Mouse (Mus musculus) liver, postnatal 0 days (tissue): ENCODE measurements around the gene Fam227a. TPM values are rescaled to one million over a fixed set of nuclear protein-coding genes. Genes with fewer than 3 reads are reported as not detected.

ENCODE experiments used
- ATAC-seq: fragments of 200-750 bp; cut with Nextera tagmentation; 2 replicates; pipeline ENCODE4 v1.8.0; 2017; ENCODE audit warnings: mild to moderate bottlenecking, moderate library complexity
- DNase-seq: peaks from one replicate; pipeline ENCODE4 v3.0.0-alpha.2; 2016
- H3K27ac ChIP-seq: fragments of 300-500 bp; sonication (generic); 2 replicates; pipeline ENCODE4 v1.5.1; 2014; ENCODE audit warnings: antibody characterized with exemption, moderate library complexity, mild to moderate bottlenecking, low read depth
- H3K27me3 ChIP-seq: fragments of 300-500 bp; sonication (generic); 2 replicates; pipeline ENCODE4 v1.6.1; 2014; ENCODE audit warnings: low read length, control low read depth, mixed read lengths; ENCODE audit not compliant: insufficient read depth
- H3K36me3 ChIP-seq: fragments of 300-500 bp; sonication (generic); replicated peaks from 2 replicates; pipeline ENCODE4 v1.6.1; 2014; ENCODE audit warnings: mild to moderate bottlenecking, control low read depth, low read length, moderate library complexity, mixed read lengths; ENCODE audit not compliant: insufficient read depth
- H3K4me1 ChIP-seq: fragments of 300-500 bp; sonication (generic); 2 replicates; pipeline ENCODE4 v1.6.1; 2014; ENCODE audit warnings: antibody characterized with exemption, mild to moderate bottlenecking, control low read depth; ENCODE audit not compliant: insufficient read depth
- H3K4me2 ChIP-seq: fragments of 300-500 bp; sonication (generic); 2 replicates; pipeline ENCODE4 v1.6.1; 2014; ENCODE audit warnings: low read depth, mild to moderate bottlenecking, low read length, moderate library complexity, mixed read lengths
- H3K4me3 ChIP-seq: fragments of 300-500 bp; sonication (generic); 2 replicates; pipeline ENCODE4 v1.5.1; 2014; ENCODE audit warnings: low read depth, low read length
- H3K9ac ChIP-seq: fragments of 300-500 bp; sonication (generic); replicated peaks from 2 replicates; pipeline ENCODE4 v1.6.1; 2014; ENCODE audit warnings: mild to moderate bottlenecking, moderate library complexity
- H3K9me3 ChIP-seq: fragments of 300-500 bp; sonication (generic); 2 replicates; pipeline ENCODE4 v1.6.1; 2016; ENCODE audit warnings: mild to moderate bottlenecking, control low read depth, low read length, mixed read lengths
- CTCF ChIP-seq: sonication (generic); IDR thresholded peaks from 2 replicates; pipeline ENCODE4 v1.5.1; 2016; ENCODE audit warnings: antibody characterized with exemption, low read depth
- EP300 ChIP-seq: IDR thresholded peaks from 2 replicates; pipeline ENCODE4 v1.6.1; 2016; ENCODE audit warnings: antibody characterized with exemption, low read depth, mild to moderate bottlenecking
- WGBS: fragments of 180-500 bp; shearing (Covaris S2); extraction: QIAGEN DNeasy Blood & Tissue Kit; methylation state at CpG from one replicate; pipeline ENCODE4 v1.1.7; 2014; ENCODE audit not compliant: insufficient replicate concordance; 5-methylcytosine and 5-hydroxymethylcytosine counted together
- polyA plus RNA-seq: library from polyadenylated mRNA; unstranded; fragments of >200 nt; fragmentation: Nextera tagmentation; extraction: Ambion mirVana; gene quantifications from 2 replicates; pipeline ENCODE4 v1.2.1, GENCODE M21; 2015

Gene Fam227a
- polyA plus RNA-seq, 1 experiment from 2014 or later: 0.13 TPM

DNA sequence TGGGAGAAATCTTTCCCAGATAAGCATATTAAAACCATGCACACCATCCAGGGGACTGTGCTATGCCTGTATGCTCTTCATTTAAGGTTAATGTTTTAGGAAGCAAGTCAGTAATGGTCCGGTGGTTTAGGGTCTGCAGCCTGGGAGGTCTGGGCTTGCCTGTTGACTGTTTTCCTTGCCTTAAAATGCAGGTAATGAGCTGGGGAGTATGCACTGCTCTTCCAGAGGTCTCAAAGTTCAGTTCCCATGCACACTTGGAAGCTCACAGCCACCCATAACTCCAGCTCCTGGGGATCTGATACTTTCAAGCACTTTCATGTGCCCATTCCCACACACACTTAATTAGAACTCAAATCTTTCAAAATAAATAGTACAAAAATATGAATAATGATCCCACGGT is 37.8 kb upstream of the Fam227a start:
- DNase-seq (no peak), ATAC-seq (no peak)
- Histone ChIP-seq H3K4me1 (peaks cover 58% of the 10 kb centered on the region), H3K9ac (no peak overlapping the region), H3K27me3 (no peaks in the 10 kb centered on the region), H3K36me3 (peaks cover 24% of the 10 kb centered on the region), H3K4me3 (no peak overlapping the region), H3K27ac (no peak overlapping the region), H3K9me3 (no peaks in the 10 kb centered on the region), H3K4me2 (peak overlapping the region; percentile 19; the same call in 1 of the 2 replicates)
- TF ChIP-seq CTCF (no peak), EP300 (no peak)
- 89% methylated on average over 2 of the region's 2 CpGs for WGBS

DNA sequence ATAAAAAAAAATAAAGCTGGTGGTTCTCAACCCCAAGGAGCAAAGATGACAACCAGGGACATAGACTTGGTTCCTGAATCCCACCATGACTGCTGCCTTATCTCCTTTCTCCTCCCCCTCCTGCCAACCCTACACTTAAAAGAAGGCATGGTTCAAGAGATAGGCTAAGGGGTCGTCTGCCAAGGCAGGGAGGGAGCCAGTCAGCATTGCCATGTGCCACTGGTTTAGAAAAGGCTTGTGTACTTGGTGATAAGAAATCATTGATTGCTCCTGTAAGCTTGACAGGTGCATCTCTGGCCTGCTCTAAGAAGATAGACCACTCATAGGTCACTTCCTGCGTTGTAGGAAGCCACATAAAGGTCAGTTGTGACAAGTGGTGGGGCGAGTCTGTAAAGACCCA is 36.8 kb upstream of the Fam227a start:
- WGBS: 28% methylated on average over 3 of the region's 3 CpGs
- Histone ChIP-seq H3K4me2 (peak overlapping the region; percentile 99), H3K27me3 (no peaks in the 10 kb centered on the region), H3K4me3 (peak overlapping the region; percentile 93; the same call in 1 of the 2 replicates), H3K9me3 (no peaks in the 10 kb centered on the region), H3K27ac (peak overlapping the region; percentile 88), H3K36me3 (peaks cover 24% of the 10 kb centered on the region), H3K4me1 (peaks cover 61% of the 10 kb centered on the region), H3K9ac (no peak overlapping the region)
- ATAC-seq (0 out of 2 replicates have a peak, but pooled peaks have one; percentile 1), DNase-seq (no peak)
- TF ChIP-seq EP300: peak; percentile 86
- TF ChIP-seq CTCF: no peak

DNA sequence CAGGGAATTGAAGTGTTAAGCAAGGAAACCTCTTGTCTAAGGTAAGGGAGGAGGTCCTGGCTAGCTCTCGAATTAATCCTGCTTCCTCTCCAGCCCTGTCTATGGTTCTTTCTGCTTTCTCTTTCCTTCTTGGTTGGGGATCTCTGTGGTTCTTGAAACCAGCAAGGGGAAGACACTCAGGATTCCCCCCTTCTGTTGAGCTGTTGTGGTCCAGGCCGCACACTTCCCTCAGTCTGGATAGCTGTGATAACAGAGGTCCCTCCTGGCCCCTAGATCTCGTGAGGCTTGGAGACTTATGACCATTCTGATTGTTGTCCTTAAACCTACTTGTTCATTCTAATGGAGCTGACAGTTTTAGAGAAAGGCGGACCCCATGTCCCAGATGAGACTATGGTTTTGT is 35.8 kb upstream of the Fam227a start:
- peak; percentile 48 for DNase-seq
- Histone ChIP-seq H3K9me3 (no peaks in the 10 kb centered on the region), H3K4me3 (peak overlapping the region; percentile 93), H3K36me3 (peaks cover 24% of the 10 kb centered on the region), H3K4me2 (peak overlapping the region; percentile 99), H3K9ac (peak overlapping the region; percentile 67), H3K4me1 (peaks cover 67% of the 10 kb centered on the region), H3K27ac (peak overlapping the region; percentile 88), H3K27me3 (no peaks in the 10 kb centered on the region)
- WGBS: 33% methylated on average over 4 of the region's 4 CpGs
- ATAC-seq: no peak
- no peak for TF ChIP-seq CTCF
- TF ChIP-seq EP300: peak; percentile 76

DNA sequence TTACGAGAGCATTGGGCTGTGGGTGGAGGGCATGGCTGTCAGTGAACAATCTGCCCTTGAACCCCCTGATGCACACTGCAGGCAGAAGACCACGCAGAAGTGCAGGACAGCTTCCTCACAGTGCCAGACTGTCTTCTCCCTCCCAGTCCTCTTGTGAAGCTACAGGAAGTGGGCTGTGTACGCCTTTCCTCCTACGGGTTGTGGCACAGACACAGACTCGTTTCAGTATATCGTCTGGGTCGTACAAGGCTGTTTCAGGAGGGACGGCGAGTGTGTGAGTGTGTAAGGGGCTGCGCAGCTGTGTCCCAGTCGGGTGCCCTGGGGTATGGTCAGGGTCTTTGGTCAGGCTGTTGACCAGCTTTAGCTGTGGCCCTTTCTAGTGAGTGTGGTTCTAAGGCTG is 35.0 kb upstream of the Fam227a start:
- ATAC-seq (no peak), DNase-seq (peak; percentile 48)
- TF ChIP-seq EP300: no peak
- WGBS: 22% methylated on average over 11 of the region's 11 CpGs
- Histone ChIP-seq H3K4me1 (peaks cover 72% of the 10 kb centered on the region), H3K4me2 (peak overlapping the region; percentile 99), H3K9ac (peak overlapping the region; percentile 67), H3K4me3 (peak overlapping the region; percentile 93), H3K9me3 (no peaks in the 10 kb centered on the region), H3K27ac (peak overlapping the region; percentile 88), H3K36me3 (peaks cover 19% of the 10 kb centered on the region), H3K27me3 (no peaks in the 10 kb centered on the region)

DNA sequence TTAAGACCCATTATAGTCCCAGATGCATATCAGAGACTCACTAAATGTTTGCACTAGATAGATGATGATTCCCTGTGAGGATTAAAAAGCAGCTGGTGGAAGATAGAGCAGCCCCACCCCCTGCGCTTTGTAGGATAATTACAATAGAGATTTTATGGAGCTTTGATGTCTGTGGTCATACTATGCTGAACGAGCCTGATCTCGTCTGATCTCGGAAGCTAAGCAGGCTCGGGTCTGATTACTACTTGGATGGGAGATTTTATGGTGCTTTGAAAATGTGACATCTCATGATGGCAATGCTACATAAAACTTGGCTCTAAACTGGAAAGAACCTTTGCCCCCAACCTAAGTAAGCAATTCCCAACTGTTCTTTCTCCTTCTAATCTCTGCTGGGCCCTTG is 33.6 kb upstream of the Fam227a start:
- WGBS: 75% methylated on average over 5 of the region's 5 CpGs
- H3K9ac ChIP-seq: peak overlapping the region; percentile 93
- H3K4me3 ChIP-seq: peak overlapping the region; percentile 93
- H3K27me3 ChIP-seq: no peaks in the 10 kb centered on the region
- DNase-seq: no peak
- no peak for ATAC-seq
- H3K9me3 ChIP-seq: no peaks in the 10 kb centered on the region
- peaks cover 19% of the 10 kb centered on the region for H3K36me3 ChIP-seq
- H3K4me1 ChIP-seq: peaks cover 70% of the 10 kb centered on the region
- H3K27ac ChIP-seq: peak overlapping the region; percentile 44; the same call in 1 of the 2 replicates
- peak overlapping the region; percentile 99 for H3K4me2 ChIP-seq
- TF ChIP-seq EP300: no peak
- TF ChIP-seq CTCF: no peak

DNA sequence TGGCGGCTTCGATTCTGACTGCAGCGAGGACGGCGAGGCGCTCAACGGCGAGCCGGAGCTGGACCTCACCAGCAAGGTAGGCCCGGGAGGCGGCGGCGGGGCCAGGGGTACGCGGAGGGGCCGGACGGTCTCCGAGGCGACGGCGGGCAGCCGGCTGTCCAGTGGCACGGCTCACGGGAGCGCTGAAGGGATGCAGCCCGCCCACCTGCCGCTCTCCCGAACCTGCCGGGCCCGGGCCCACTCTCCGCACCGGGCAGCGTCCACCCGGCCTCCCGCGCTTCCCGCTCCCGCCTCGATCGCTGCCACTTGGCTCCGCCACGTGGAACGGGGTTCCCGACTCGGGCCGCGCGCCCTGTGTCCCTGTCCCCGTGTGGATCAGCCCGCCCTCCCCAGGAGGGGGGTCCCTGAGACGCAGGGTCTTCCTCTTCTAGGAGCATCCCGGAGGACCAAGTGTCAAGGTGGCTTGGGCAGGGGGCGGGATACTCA is 32.3 kb upstream of the Fam227a start:
- Histone ChIP-seq H3K9ac (peak overlapping the region; percentile 93), H3K9me3 (no peaks in the 10 kb centered on the region), H3K4me3 (peak overlapping the region; percentile 93), H3K4me1 (peaks cover 61% of the 10 kb centered on the region), H3K27me3 (no peaks in the 10 kb centered on the region), H3K36me3 (peaks cover 11% of the 10 kb centered on the region; the same call in 1 of the 2 replicates), H3K4me2 (peak overlapping the region; percentile 99), H3K27ac (peak overlapping the region; percentile 91)
- WGBS: under 1% methylated on average over 40 of the region's 53 CpGs
- ATAC-seq: no peak
- no peak for DNase-seq
- TF ChIP-seq EP300: no peak
- no peak for TF ChIP-seq CTCF
